Mouse (Mus musculus) MEL (cell line): ENCODE data around the gene Gm20671. TPM values are rescaled to one million over a fixed set of nuclear protein-coding genes. Genes with fewer than 3 reads are reported as not detected.

Experiments
- DNase-seq: peaks from one replicate; pipeline ENCODE4 v3.0.0; 2011; ENCODE audit warnings: low read depth, low spot score
- H3K27ac ChIP-seq: 2 replicates; pipeline ENCODE4 v1.5.1; 2012; ENCODE audit warnings: low read depth, mild to moderate bottlenecking, control low read depth, low read length, moderate library complexity; ENCODE audit not compliant: control insufficient read depth
- H3K27me3 ChIP-seq, 2 experiments: fragments of 150-350 bp in 1 of 2; sonication (generic) in 1 of 2; 2 replicates each; pipeline ENCODE4 v1.6.1; 2012; ENCODE audit warnings: low read length in 2 of 2, mild to moderate bottlenecking in 2 of 2, improper control_type of control experiment in 1 of 2, moderate library complexity in 1 of 2; ENCODE audit not compliant: insufficient read depth in 2 of 2, control insufficient read depth in 1 of 2
- H3K36me3 ChIP-seq, 2 experiments: 2 replicates each; pipeline ENCODE4 v1.6.1; 2012 to 2014; ENCODE audit warnings: low read length in 2 of 2, improper control_type of control experiment in 1 of 2, inconsistent platforms in 1 of 2, mild to moderate bottlenecking in 1 of 2; ENCODE audit not compliant: insufficient read depth in 2 of 2, control insufficient read depth in 1 of 2
- H3K4me1 ChIP-seq, 2 experiments: fragments of 150-350 bp in 1 of 2; sonication (generic) in 1 of 2; 2 replicates each; pipeline ENCODE4 v1.6.1; 2012; ENCODE audit warnings: low read length in 2 of 2, improper control_type of control experiment in 1 of 2, mild to moderate bottlenecking in 1 of 2; ENCODE audit not compliant: insufficient read depth in 2 of 2, control insufficient read depth in 1 of 2
- H3K4me3 ChIP-seq, 2 experiments: fragments of 150-350 bp in 1 of 2; sonication (generic) in 1 of 2; 2 replicates each; pipeline ENCODE4 v1.5.1; 2012; ENCODE audit warnings: low read depth in 2 of 2, low read length in 2 of 2, mild to moderate bottlenecking in 2 of 2, moderate library complexity in 2 of 2, control low read depth in 1 of 2, improper control_type of control experiment in 1 of 2; ENCODE audit not compliant: control insufficient read depth in 1 of 2, insufficient read depth in 1 of 2
- H3K79me2 ChIP-seq: 2 replicates; pipeline ENCODE4 v1.6.1; 2012; ENCODE audit warnings: mild to moderate bottlenecking, low read length, moderate library complexity; ENCODE audit not compliant: control insufficient read depth, poor library complexity, insufficient read depth
- H3K9ac ChIP-seq: 2 replicates; pipeline ENCODE4 v1.6.1; 2012; ENCODE audit warnings: low read depth, mild to moderate bottlenecking, control low read depth, low read length, moderate library complexity; ENCODE audit not compliant: control insufficient read depth, poor library complexity, severe bottlenecking
- H3K9me3 ChIP-seq: fragments of 150-350 bp; sonication (generic); replicated peaks from 2 replicates; pipeline ENCODE4 v1.6.1; 2012; ENCODE audit warnings: mild to moderate bottlenecking, low read length, improper control_type of control experiment, moderate library complexity; ENCODE audit not compliant: insufficient read depth
- CHD1 ChIP-seq: IDR thresholded peaks from 2 replicates; pipeline ENCODE4 v1.6.1; 2012; ENCODE audit warnings: low read depth, mild to moderate bottlenecking, inconsistent platforms, low read length, improper control_type of control experiment
- E2F4 ChIP-seq: IDR thresholded peaks from 2 replicates; pipeline ENCODE4 v1.6.1; 2011; ENCODE audit warnings: low read depth, low read length, improper control_type of control experiment, borderline replicate concordance
- ELF1 ChIP-seq: IDR thresholded peaks from 2 replicates; pipeline ENCODE4 v1.6.1; 2014; ENCODE audit warnings: low read depth, mild to moderate bottlenecking, inconsistent platforms, low read length, improper control_type of control experiment, moderate library complexity
- ETS1 ChIP-seq: IDR thresholded peaks from 2 replicates; pipeline ENCODE4 v1.6.1; 2012; ENCODE audit warnings: low read depth, mild to moderate bottlenecking, inconsistent platforms, low read length, improper control_type of control experiment, moderate library complexity
- HCFC1 ChIP-seq: IDR thresholded peaks from 2 replicates; pipeline ENCODE4 v1.6.1; 2012; ENCODE audit warnings: low read depth, mild to moderate bottlenecking, inconsistent platforms, low read length, improper control_type of control experiment, moderate library complexity
- JUND ChIP-seq: IDR thresholded peaks from 2 replicates; pipeline ENCODE4 v1.6.1; 2011; ENCODE audit warnings: low read depth, mild to moderate bottlenecking, improper control_type of control experiment, low read length
- KAT2A ChIP-seq: conservative IDR thresholded peaks from 2 replicates; pipeline ENCODE4 v1.6.1; 2012; ENCODE audit warnings: low read depth, low read length, improper control_type of control experiment, inconsistent platforms
- MEF2A ChIP-seq: IDR thresholded peaks from 2 replicates; pipeline ENCODE4 v1.6.1; 2014; ENCODE audit warnings: low read depth, mild to moderate bottlenecking, inconsistent platforms, low read length, improper control_type of control experiment; ENCODE audit not compliant: poor library complexity, insufficient replicate concordance, severe bottlenecking; ENCODE audit errors: extremely low read depth
- MYB ChIP-seq: IDR thresholded peaks from 2 replicates; pipeline ENCODE4 v1.6.1; 2011; ENCODE audit warnings: mild to moderate bottlenecking, low read depth, low read length, improper control_type of control experiment
- NELFE ChIP-seq: IDR thresholded peaks from 2 replicates; pipeline ENCODE4 v1.6.1; 2011; ENCODE audit warnings: low read depth, low read length, improper control_type of control experiment
- TBP ChIP-seq: IDR thresholded peaks from 2 replicates; pipeline ENCODE4 v1.8.0; 2011; ENCODE audit warnings: low read depth, low read length, improper control_type of control experiment
- USF1 ChIP-seq: IDR thresholded peaks from 2 replicates; pipeline ENCODE4 v1.6.1; 2014; ENCODE audit warnings: low read depth, mild to moderate bottlenecking, inconsistent platforms, low read length, improper control_type of control experiment, moderate library complexity
- ZNF384 ChIP-seq: IDR thresholded peaks from 2 replicates; pipeline ENCODE4 v1.6.1; 2012; ENCODE audit warnings: low read depth, mild to moderate bottlenecking, inconsistent platforms, low read length, improper control_type of control experiment
- polyA plus RNA-seq, 2 experiments: library from polyadenylated mRNA; stranded (reverse) in 1 of 2; unstranded in 1 of 2; fragments of >175 nt in 1 of 2; fragments of >200 nt in 1 of 2; gene quantifications; 2 replicates each; pipeline versions ENCODE4 v1.2.1 to v1.2.4; 2012; ENCODE audit warnings: low replicate concordance in 2 of 2, low read depth in 1 of 2; ENCODE audit not compliant: insufficient read length in 2 of 2, insufficient read depth in 1 of 2, missing spikeins in 1 of 2
- total RNA-seq: library from RNA; depleted of rRNA; stranded (reverse); fragments of 300-350 nt; gene quantifications from 2 replicates; pipeline ENCODE4 v1.2.3, GENCODE M21; 2012

Gene Gm20671
- total and polyA plus RNA-seq, 3 experiments = 7.3 TPM; not detected in 2

DNA sequence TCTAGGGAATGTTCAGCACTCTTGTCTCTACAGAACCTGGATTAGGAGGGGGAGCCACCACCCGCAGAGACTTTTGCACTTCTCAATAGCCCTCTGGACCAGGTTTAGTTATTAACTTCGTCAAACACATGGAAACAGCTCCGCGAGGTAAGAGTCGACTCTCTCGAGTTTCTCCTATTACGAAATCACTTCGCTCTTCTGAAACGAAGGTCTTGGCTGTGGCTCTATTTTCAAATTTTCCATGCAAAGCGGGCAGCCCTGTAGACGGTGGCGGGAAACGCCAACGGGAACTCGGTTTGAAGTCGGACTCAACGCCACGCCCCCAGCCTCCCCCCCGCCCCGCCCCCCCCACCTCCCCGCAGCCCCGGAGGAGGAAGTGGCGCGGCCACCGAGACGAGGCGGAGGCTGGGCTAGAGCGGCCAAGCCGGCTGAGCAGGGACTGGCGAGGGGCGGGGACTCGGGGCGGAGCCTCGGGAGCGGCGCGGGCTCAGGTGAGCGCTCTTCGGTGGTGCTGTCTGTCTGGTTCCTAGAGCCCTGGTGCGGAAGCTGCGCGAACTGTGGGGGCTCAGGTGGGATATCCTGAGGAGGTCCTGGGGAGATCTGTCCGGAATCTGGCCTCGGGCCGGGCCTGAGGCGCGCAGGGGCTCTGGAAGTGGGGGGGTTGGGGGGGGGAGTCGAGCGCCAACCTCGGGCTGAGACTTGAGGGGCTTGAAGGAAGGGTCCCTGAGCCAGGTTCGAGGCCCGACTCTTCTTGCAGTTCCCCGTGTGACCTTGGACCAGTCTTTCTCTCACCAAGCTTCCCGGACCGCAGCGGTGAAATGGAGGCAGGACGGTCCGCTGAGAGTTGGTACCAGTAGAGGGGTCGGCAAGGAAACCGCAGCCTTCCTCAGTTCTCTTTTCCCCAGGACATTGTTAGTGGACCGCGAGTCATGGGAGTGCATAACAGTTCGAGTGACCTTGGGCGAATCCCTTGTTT is 36.6 kb upstream of the Gm20671 start, which contains the start of gene Depdc5 (continued):
- TF ChIP-seq JUND = no peak
- TF ChIP-seq USF1 = peak; percentile 4; the same call in 1 of the 2 replicates
- TF ChIP-seq KAT2A = no peak; the same call in 1 of the 2 replicates
- TF ChIP-seq NELFE = peak; percentile 86

DNA sequence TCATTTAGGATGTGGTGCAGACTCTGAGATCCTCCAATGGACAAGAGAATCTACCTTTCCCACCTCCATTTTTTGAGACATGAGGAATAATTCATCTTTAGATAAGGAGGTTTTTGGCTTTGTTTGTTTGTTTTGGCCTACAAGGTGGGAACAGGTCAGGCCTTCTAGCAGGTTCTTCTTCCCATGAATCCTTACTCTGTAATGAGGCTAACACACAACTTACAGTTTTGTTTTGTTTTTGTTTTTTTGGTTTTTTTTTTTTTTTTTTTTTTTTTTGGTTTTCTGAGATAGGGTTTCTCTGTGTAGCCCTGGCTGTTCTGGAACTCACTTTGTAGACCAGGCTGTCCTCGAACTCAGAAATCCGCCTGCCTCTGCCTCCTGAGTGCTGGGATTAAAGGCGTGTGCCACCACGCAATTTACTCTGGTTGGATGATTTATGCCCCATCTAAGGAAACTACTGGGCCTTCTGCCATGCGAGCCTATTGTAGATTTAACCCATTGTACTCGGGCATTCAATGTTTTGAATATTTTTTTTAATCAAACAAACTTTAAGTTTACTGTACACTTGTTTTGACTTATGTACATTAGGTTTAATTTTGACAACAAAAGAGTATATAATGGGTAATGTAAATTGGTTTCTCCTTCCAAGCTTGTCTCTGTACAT is 35.7 kb upstream of the Gm20671 start:
- peaks cover 4% of the 10 kb centered on the region; the same call in 1 of the 2 replicates for H3K79me2 ChIP-seq
- peak overlapping the region in 1 of 2 experiments; percentile 64; a peak in 2 of 4 replicates for H3K4me3 ChIP-seq
- H3K4me1 ChIP-seq = peaks cover 6 to 9% of the 10 kb centered on the region in 2 experiments; a peak in 2 of 4 replicates
- H3K27ac ChIP-seq = no peak overlapping the region
- H3K36me3 ChIP-seq = peaks cover 0 to 15% of the 10 kb centered on the region in 2 experiments; a peak in 2 of 4 replicates
- TF ChIP-seq E2F4 (no peak), MEF2A (no peak), ETS1 (0 out of 2 replicates have a peak, but pooled peaks have one; percentile 26), HCFC1 (no peak), KAT2A (no peak), ZNF384 (peak; percentile 70), TBP (peak; percentile 67; the same call in 1 of the 2 replicates), ELF1 (no peak), CHD1 (no peak)
- no peaks in the 10 kb centered on the region for H3K9me3 ChIP-seq
- no peaks in the 10 kb centered on the region for H3K27me3 ChIP-seq
- peak overlapping the region; percentile 94 for H3K9ac ChIP-seq
- peak; percentile 55 for DNase-seq

DNA sequence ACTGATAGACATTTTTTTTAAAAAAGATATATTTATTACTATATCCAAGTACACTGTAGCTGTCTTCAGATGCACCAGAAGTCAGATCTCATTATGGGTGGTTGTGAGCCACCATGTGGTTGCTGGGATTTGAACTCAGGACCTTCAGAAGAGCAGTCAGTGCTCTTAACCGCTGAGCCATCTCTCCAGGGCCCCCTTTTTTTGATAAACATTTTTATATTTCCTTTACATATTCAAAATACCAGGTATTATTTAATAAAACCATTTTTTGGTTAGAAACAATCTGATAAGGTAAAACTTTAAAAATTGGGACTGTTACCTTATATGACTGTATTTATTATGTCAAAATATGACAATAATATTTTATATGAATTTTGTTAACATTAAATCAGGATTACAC is 34.2 kb upstream of the Gm20671 start:
- Histone ChIP-seq H3K79me2 (peaks cover 4% of the 10 kb centered on the region; the same call in 1 of the 2 replicates), H3K9me3 (no peaks in the 10 kb centered on the region), H3K4me1 (peaks cover 6 to 9% of the 10 kb centered on the region in 2 experiments; a peak in 2 of 4 replicates), H3K9ac (no peak overlapping the region), H3K27me3 (no peaks in the 10 kb centered on the region), H3K4me3 (no peak overlapping the region), H3K36me3 (peaks cover 0 to 15% of the 10 kb centered on the region in 2 experiments; a peak in 2 of 4 replicates), H3K27ac (no peak overlapping the region)
- TF ChIP-seq MYB (no peak), TBP (peak; percentile 94)
- DNase-seq = no peak
